Mouse (Mus musculus): ENCODE measurements around the gene Arhgap35.

Gene Arhgap35

DNA sequence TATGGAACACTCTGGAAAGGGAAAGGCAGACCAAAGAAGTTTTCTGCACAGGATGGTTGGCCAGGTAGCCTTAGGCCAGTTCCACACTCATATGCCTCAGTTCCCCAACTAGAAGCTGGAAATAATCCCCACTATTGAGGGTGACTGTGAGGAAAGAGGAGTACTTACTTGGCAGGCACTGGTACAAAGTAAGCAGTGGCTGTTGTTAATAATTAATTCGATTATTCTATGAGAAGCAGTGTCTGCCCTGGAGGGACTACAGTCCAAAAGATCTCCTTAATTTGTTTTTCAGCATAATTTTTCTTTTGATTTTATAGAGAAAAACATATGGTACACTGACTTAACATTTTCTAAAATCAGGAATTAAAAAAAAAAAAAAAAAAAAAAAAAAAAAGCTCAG lies 10.7 kb downstream of the Arhgap35 start:
- DNase-seq (ENCODE audit: low spot score), result no peak

DNA sequence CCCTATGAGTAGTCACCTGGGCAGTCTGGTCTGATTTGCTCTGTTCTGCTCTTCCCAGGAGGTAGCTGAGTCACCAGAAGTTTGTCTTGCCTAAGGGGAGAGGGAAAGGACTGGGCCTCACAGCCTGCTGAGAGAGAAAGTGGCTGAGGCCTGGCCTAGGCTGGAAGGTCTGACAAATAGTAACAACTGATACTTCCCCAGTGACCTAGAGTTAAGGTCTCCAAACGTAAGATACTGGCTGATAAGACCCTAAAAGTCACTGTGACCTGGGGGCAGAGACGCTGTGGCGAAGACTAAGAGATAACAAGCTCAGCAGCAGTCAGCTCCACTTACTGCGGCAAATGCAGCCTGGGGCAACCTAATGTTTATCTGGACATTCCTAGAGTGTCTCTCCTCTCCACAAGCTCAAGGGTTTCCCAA lies 13.1 kb downstream of the Arhgap35 start:
- DNase-seq (ENCODE audit: low spot score), result no peak

DNA sequence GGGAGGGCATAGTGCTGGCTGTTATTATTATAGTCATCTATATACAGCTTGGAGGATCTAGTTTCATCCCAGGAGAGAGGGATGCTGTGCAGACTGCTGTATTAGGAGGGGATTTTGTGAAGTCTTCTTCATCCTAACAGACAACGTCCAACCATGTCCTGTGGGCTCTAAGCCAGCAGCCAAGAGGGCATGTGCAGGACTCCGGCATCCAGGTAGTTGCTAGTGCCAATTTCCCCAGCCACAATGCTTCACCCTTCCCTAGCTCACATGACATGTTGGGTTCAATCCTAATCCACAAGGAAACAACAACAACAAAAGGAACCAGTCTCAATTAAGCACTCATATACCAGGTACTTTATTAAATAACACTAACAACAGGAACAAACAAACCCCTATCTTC lies 15.8 kb downstream of the Arhgap35 start:
- no peak for DNase-seq (ENCODE audit: low spot score)

DNA sequence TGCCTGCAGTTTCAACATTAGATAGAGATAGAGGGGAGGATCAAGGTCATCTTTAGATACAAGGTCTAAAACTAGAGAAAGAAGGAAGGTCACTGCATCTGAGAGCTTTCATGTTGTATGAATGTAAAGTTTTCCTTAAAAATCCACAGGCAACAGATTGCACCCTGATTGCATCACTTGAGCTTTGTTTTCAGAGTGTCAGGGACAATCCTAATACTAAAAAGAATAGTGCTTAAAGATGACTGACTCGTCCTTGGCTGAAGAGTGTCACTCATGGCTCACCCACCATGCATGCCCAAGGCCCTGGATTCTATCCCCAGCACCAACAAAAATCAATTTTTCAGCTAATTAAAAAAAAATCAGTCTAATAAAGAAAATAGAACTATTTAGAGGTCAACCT lies 23.5 kb downstream of the Arhgap35 start:
- no peak for DNase-seq (ENCODE audit: low spot score)

DNA sequence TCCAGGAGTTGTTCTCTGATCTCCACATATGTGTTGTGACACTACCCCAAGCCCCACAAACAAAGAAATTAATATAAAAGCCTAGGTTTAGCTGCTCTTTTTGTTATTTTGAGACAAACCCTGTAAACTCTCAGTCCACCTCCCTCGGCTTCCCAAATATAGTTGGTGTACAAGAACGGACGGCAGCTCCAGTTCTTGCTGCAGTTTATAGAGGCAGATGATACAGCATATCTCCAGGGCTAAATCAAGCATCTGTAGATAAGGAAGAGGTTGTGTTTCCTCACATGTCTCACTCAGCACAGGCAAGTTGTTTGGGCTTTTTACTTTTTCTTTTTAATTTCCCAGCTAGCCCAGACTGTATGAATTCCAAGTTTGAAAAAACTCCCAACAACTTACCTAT lies 27.1 kb downstream of the Arhgap35 start:
- DNase-seq (ENCODE audit: low spot score), result no peak

DNA sequence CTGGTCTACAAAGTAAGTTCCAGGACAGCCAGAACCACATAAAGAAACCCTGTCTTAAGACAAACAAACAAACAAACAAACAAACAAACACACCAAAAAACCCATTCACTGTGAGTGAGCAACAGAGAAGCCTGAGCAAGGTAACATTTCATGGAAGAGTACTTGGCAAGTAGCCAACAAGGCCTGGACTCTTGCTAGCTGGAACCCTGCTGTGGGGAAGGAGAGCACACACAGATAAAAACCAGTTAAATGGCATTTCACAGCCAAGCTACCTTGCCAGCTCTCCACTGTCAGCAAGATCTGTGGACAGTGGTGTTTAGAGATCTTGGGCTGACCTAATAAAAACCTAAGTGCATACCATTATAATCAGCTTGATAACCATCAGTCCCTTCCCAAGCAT lies 30.4 kb downstream of the Arhgap35 start:
- DNase-seq (ENCODE audit: low spot score), result no peak

DNA sequence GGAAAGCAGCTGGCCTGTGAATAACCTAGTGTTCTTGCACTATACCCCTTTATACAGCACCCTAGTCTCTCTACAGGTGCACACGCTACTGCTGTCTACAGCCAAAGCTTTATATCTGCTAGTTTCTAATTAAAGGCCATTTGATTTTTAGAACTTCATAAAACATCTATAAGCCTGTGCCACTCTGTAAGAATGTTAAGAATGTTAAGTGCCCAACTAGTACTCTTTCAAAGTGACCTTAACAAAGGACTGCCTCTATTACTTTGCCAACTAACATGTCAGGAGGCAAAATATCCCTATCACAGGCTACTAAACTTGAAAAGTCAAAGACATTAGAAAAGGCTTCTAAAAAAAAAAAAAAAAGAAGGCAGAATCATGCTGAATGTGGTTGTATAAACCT lies 31.0 kb downstream of the Arhgap35 start:
- no peak for DNase-seq (ENCODE audit: low spot score)

DNA sequence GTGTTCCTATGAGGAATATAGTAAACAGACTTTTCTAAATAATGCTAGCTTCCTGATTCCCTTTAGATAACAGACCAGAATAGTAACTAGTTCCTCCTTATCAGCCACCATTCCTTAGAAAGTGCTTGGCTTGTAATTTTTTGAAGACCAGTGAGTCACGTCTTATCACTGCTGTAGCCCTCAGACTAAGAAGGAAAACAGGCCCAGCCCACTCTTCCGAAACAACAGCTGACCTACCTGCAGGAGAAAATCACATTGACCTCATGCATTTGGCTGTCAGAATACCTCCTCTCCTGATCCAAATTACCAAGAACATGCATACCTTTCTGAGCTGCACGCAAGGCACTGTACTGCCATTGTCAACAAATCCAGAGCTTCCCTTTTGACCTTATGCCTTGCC lies 32.5 kb downstream of the Arhgap35 start:
- no peak for DNase-seq (ENCODE audit: low spot score)

DNA sequence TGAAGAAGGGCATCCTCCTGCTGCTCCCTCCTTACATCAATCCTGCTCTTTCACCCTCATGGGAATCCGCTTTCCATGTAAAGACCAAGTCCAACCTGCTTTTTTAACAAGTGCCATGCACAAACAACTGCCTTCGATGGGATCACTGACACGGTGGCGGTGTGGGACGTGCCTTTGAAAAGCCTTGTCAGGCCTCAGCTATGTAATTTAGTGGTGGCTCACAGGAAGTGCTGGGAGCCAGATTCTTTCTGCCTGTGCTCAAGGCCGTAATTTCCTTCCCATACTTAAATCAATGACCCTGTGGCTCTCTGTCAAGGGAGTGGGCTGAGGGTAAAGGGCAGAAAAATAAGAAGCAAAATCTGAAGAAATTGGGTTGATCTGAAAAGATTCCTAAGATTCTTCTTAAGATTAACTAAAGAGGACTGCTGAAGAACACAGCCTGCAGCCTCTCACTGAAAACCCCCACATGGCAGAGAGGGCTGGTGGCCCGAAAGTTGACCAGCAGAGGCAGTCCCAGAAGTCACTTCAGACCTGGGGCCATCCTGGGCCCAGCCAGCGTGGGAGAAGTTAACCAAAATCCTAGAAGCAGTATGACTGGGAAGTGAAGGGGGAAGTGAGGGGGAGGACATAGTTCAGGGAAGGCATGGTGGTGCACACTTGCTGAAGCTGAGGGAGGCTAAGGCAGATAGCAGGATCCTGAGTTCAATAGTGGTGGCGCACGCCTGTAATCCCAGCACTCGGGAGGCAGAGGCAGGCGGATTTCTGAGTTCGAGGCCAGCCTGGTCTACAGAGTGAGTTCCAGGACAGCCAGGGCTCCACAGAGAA lies 33.3 kb downstream of the Arhgap35 start:
- DNase-seq (ENCODE audit: low spot score), result no peak

DNA sequence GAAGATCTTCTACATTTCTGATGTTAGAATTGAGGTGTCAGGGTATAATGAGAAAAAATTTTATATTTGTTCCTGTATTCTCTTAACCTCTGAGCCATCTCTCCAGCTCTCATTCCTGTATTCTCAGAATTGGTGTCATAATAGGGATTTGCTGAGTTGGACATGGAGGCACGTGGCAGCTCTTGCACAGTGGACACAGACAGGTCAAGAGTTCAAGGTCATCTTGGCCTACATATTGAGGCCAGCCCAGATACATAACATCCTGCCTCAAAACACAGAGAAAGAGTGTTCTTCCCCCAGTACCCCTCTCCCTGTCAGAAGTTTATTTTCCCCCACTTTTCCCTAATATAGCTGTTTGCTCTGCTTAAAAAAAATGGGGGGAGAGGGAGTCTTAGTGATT lies 38.1 kb downstream of the Arhgap35 start:
- no peak for DNase-seq (ENCODE audit: low spot score)

DNA sequence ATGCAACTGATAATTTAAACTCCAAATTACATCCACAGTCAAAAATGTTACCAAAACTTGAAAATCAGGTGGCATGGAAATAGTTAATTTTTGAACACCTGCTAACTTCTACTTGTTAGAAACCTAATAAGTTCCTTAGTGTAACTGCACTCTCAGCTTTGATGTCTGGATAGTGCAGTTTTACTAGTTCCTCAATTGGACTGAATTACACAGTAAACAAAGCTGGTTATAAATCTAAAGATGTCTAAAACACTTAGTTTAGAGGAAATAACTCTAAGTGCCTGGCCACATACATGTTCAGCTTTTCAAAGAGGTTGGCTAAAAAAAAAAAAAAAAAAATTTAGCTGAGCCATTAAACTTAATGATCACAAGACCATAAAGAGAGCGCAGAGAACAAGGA lies 43.6 kb downstream of the Arhgap35 start:
- no peak for DNase-seq (ENCODE audit: low spot score)

DNA sequence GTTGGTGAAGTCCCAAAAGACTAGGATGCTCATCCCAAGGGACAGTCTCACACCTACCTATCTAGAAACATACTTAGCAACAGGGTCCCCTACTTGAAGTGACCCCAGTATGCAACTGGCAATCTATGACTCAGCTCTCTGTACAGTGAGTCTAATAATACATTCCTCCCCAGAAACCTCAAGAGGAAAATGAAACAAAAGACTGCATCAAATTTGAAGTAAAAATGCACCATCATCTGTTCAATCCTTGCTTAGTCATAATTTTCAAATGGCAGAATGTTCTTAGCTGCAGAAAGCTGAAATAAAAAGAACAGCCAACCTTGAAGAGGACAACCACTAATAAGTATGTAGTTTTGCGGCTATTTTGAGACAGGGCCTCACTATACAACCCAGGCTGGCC lies 44.1 kb downstream of the Arhgap35 start:
- no peak for DNase-seq (ENCODE audit: low spot score)

DNA sequence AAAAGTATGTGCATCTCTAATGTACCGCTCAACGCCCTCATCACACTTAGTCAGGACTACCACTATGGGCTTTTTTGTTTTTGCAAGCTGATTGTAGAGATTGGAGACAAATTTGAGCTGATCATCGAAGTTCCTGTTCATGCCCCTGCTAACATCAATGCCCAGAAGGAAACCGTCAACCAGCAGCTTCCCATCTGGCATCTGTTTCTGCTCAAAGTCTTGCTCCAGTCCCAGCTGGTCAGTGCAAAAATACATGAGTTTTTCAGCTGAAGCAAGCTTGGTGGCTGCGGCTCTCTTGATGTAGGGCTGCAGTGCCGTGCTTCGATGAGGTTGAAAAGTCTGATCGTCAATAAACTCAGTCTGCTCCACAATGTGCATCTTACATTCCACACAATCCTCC lies 50.3 kb downstream of the Arhgap35 start:
- no peak for DNase-seq (ENCODE audit: low spot score)

DNA sequence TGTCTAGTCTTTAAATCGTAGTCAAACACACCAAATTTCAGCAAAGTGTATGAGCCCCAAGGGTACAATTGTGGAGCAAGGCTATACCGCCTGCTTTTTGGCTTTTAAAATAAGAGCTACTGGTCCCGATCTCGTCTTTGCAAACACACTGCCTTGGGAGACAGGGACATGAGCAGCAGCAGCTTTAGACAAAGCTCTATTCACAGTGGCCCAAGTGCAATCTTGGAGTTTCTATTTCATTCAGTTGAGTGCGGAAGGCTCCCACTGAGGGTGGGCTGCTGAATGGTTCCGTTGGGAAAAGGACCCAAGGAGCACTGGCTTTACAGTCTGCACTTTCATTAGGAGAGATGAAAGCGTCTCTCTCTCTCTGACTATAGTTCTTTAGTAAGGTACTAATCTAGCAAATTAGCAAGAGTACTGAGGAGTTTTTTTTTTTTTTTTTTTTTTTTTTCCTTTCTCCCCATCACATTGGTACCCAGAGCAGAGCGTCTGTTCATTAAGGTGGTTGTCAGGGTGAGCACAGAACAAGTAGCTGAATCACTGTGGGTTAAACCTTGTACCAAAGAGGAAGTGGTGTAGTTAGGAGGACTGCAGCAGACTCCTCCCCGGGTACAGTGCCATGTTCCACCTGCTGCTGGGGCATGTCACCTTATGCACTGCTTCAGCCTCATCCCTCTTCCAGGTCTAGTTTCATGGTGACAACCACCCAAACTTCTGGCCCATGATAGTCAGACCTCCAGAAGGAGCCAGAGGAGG lies 56.8 kb downstream of the Arhgap35 start:
- DNase-seq (ENCODE audit: low spot score), result no peak

DNA sequence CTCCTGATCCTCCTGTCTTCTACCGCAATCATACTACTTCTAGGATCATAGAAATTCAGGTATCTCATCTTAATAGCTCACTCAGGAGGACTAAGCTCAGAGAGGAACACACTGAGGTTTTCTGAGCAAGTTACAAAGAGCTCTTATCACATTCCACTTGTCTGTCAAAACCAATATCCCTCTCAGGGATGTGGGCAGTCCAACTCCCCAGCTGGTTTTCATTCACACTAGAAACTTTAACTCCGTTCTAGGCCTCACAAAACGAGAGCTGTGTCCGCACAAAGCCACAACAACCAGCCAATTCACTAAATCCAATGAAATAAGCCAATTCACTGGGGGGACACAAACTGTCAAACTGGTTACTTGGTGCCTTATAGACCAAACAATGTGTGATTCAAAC lies 57.5 kb downstream of the Arhgap35 start:
- DNase-seq (ENCODE audit: low spot score), result no peak

DNA sequence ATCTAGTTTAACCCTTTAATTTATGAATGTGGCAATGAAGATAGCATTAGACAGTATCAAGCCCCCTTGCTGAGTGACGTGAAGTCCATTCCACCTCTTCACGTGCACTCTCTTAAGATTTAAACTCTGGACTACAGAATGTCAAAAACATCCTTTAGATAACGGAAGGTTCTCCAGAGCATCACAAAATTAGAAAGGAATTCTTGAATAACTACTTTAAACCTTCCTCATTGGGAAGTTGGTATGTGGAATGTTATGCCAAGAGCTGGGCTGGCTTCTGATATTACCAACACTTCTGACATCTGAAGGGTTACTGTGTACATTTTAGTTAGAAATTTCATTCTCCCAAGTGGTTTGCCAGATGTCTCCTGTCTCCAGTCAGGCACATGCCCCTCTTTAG lies 60.6 kb downstream of the Arhgap35 start:
- DNase-seq (ENCODE audit: low spot score), result no peak

DNA sequence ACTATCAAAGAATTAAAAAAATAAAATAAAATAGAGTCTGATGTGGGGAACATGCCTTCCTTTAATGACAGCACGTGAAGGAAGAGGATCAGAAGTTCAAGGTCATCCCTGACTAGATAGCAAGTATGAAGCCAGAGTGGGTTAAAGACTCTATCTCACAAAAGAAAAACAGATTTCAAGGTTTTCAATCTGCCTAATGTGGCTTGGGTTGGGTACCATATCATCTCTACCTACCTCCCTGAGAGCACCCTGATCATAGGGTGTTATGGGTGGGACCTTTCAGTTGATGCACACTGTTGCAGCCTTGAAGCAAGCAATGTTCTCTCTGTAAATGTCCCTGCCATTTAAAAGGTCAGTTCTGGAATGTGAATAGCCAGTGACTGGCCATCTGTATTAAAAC lies 63.2 kb downstream of the Arhgap35 start:
- DNase-seq (ENCODE audit: low spot score), result no peak

DNA sequence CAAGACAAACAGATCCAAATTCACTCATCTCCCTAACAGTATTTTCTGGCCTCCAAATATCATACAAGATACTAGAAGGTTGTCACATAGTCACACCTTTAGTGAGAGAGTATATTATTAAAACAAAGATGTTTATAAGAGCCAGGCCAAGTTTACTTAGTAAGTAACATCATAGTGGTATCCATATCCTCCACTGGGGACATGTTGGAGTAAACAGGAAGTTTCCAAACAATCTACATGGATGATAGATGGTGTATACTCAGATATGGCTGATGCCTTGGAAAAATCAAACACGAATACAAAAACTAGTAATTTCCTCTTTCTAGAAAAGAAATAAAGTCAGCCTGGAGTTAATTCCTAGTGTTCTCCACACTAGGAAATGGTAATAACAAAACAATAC lies 65.5 kb downstream of the Arhgap35 start:
- no peak for DNase-seq (ENCODE audit: low spot score)

DNA sequence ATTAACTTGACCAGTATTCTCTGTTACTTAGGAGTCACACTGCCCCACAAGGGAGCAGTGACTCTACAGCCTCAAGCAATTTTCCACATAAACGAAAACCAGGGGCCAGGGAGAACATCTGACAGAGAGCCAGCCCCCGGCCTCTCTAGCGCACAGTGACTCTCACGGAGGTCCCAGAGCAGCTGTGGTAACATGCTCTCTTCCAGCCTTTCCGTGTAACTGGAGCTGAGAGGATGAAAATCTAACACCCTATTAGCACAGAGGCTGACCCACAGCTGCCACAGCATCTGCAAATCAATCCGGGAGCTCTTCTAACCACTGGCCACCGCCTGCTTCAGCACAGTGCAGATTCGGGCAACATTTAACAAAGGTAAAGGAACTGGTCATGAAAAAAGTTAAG lies 70.0 kb downstream of the Arhgap35 start:
- no peak for DNase-seq (ENCODE audit: low spot score)

DNA sequence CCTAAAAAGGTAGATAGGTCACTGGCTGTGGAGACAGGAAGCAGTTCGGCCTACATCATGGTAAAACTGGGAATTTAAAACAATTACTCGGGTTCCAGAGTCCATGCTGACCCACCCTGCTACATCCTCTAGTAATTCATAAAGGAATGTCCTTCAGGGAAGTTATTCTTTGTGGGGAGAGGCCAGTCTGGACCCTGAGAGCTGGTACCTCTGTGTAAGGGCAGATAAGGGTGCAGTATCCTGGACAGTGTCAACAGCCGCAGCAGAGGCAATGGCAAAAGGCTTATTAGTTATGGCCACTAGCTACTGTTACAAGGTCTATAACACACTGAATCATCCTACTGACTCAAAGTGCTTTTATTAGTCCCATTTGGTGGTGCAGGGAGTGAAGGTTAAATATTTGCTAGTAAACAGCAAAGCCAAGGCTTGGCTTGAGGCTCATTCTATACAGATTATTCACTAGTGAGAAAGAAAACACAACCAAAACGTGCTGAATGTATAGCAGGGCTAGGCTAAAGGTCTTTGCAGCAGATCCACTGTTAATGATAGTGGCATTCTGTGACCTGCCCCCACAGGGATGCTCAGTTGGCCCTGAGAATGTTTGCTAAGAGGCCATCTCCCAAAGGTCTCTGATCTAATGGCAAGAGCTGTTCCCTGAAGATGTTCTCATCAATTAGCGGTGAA lies 77.4 kb downstream of the Arhgap35 start:
- no peak for DNase-seq (ENCODE audit: low spot score)

DNA sequence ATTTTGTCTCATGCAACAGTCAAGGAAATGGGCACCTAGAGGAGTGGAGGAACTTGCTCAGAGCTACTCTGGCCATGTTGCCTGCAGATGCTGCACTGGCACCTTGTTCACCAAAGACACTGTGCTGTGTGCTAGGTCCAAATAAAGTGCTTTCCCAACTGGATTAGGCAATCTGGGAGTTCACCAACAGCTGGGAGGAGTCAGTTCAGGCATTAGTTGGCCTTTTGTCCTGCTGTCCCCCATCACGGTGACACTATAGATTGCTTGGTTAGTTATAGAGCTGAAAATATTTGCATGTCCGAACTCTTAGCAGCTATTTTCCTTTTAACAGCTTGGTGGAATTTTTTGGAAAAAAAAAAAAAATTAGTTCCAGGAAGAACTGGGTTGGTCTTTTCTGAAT lies 88.8 kb downstream of the Arhgap35 start:
- no peak for DNase-seq (ENCODE audit: low spot score)

DNA sequence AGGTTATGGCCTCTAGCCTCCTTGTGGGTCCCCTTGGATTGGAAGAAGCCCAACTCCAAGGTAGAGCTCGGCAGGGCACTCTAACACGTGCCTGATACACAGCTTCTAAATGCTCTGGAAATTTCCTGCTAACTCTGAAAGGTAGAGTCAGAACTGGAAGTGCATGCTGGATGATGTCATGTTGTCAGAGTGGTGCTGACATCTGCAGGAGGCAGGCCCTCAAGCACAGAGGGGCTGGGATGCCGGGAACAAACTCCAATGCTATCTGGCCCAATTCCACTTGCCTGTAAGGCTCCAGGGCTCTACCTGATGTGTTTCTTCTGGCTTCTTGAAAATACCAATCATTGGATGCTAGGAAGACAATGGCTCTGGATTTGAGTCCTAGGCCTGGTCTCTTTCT lies 89.3 kb downstream of the Arhgap35 start:
- no peak for DNase-seq (ENCODE audit: low spot score)

DNA sequence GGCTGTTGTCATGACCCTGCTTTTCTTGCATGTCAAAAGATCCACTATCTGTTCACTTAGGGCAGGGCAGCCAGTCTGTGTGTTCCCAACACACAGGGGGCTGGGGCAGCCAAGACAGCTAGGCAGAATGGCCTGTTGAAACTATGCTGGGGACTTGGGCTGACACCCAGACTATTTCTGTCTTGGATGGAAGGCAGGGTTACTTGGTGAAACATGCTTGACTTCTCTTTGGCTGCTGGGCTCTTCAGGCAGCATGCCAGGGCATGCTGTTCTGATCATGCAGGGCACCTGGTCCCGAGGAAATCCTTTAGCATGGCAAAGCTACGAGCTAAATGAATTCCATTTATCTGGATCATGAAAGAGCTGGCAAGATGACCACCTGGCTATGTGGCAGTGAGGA lies 90.5 kb downstream of the Arhgap35 start:
- DNase-seq (ENCODE audit: low spot score), result no peak

Data from ovary, postnatal 10 days (tissue).